9 mouse cellular contexts compared by ENCODE assay signal in genomic region chr4:97611251-97611847, GRCm38 (mm10).
DNase-seq lines count a peak whose midpoint lies in the region; ATAC-seq lines count a peak whose summit lies in the region.
"Had no signal": no experiment of that assay in that cellular context is flagged by ENCODE, and none has a peak within 500 bp of the region (broad histone marks: within the 10 kb centered on the region; RNA-seq: fewer than 3 reads in every experiment).

No protein-coding gene starts in this region.

- H3K27me3 ChIP-seq in heart, embryonic 10.5 days (ENCODE audit: insufficient read depth, poor library complexity, severe bottlenecking): no peaks in the 10 kb centered on the region
- H3K27me3 ChIP-seq in hindbrain, embryonic 16.5 days (replicated peaks; ENCODE audit: control insufficient read depth, insufficient read depth, low read length): no peaks in the 10 kb centered on the region
- H3K27me3 ChIP-seq: liver, embryonic 15.5 days had no signal

- peak; percentile 84 for ATAC-seq in hindbrain, embryonic 16.5 days

- no peaks in the 10 kb centered on the region for H3K9me3 ChIP-seq in heart, embryonic 10.5 days
- no peaks in the 10 kb centered on the region for H3K9me3 ChIP-seq in hindbrain, embryonic 16.5 days (ENCODE audit: control insufficient read depth, low read length)
- H3K9me3 ChIP-seq: liver, embryonic 15.5 days had no signal

- H3K4me2 ChIP-seq in hindbrain, embryonic 16.5 days (ENCODE audit: low read length): no peak overlapping the region
- H3K4me2 ChIP-seq: liver, embryonic 15.5 days had no signal

- DNase-seq in heart, adult 11 months: peak; percentile 96
- no peak for DNase-seq in heart, embryonic 10.5 days (ENCODE audit: low spot score)
- peak; percentile 74 to 76 for DNase-seq in cerebellum, adult 18-20 months
- DNase-seq in gastrocnemius, adult 8-10 months (ENCODE audit: low spot score in 2 of 2): peak; percentile 32 to 52
- DNase-seq in lung, postnatal 14 days: peak; percentile 59
- peak; percentile 20 for DNase-seq in testis, postnatal 14 days (ENCODE audit: low spot score)
- DNase-seq in embryo, embryonic 10.5 days (ENCODE audit: low spot score): no peak

- H3K4me1 ChIP-seq in heart, embryonic 10.5 days: 0 out of 2 replicates have a peak, but pooled peaks cover 8% of the 10 kb centered on the region
- H3K4me1 ChIP-seq in hindbrain, embryonic 16.5 days (ENCODE audit: control insufficient read depth, insufficient read depth, low read depth, low read length): peaks cover 16% of the 10 kb centered on the region
- H3K4me1 ChIP-seq: liver, embryonic 15.5 days had no signal

- no peak overlapping the region for H3K4me3 ChIP-seq in heart, embryonic 10.5 days
- H3K4me3 ChIP-seq in hindbrain, embryonic 16.5 days (ENCODE audit: low read length): no peak overlapping the region
- H3K4me3 ChIP-seq: liver, embryonic 15.5 days had no signal

- H3K27ac ChIP-seq in heart, embryonic 10.5 days: no peak overlapping the region
- peak overlapping the region; percentile 61 for H3K27ac ChIP-seq in hindbrain, embryonic 16.5 days (ENCODE audit: low read depth, low read length)
- H3K27ac ChIP-seq: liver, embryonic 15.5 days had no signal

- H3K9ac ChIP-seq in hindbrain, embryonic 16.5 days (ENCODE audit: low read depth, low read length): no peak overlapping the region
- H3K9ac ChIP-seq: liver, embryonic 15.5 days had no signal

- H3K36me3 ChIP-seq in heart, embryonic 10.5 days: no peaks in the 10 kb centered on the region
- H3K36me3 ChIP-seq in hindbrain, embryonic 16.5 days (ENCODE audit: control insufficient read depth, insufficient read depth, low read length): no peaks in the 10 kb centered on the region
- H3K36me3 ChIP-seq: liver, embryonic 15.5 days had no signal

- WGBS in heart, embryonic 10.5 days: 65% methylated on average over 11 of the region's 11 CpGs
- WGBS in hindbrain, embryonic 16.5 days: 53% methylated on average over 11 of the region's 11 CpGs

Comparison
In these comparisons a context has a peak if more than half of its experiments do, and no peak if none do; other contexts are left out.
1. DNase-seq: peak in heart, adult 11 months (single experiment), cerebellum, adult 18-20 months (2 of 2), gastrocnemius, adult 8-10 months (2 of 2), lung, postnatal 14 days (single experiment) and testis, postnatal 14 days (single experiment); none in heart, embryonic 10.5 days (single experiment) and embryo, embryonic 10.5 days (single experiment).